Mouse (Mus musculus) CH12.LX (cell line): ENCODE results near the gene Dmrta2.

ENCODE experiments used
- CTCF ChIP-seq, 2 experiments: IDR thresholded peaks in 1 of 2; conservative IDR thresholded peaks in 1 of 2; 2 replicates each; pipeline ENCODE4 v1.5.1; 2011 to 2012; ENCODE audit warnings: low read depth in 2 of 2, low read length in 2 of 2, improper control_type of control experiment in 1 of 2, inconsistent platforms in 1 of 2, mild to moderate bottlenecking in 1 of 2, moderate library complexity in 1 of 2
- EP300 ChIP-seq: IDR thresholded peaks from 2 replicates; pipeline ENCODE4 v1.6.1; 2011; ENCODE audit warnings: low read length, improper control_type of control experiment
- KAT2A ChIP-seq: IDR thresholded peaks from 2 replicates; pipeline ENCODE4 v1.6.1; 2012; ENCODE audit warnings: low read length, improper control_type of control experiment, inconsistent platforms; ENCODE audit not compliant: insufficient replicate concordance
- MAZ ChIP-seq: IDR thresholded peaks from 2 replicates; pipeline ENCODE4 v1.6.1; 2012; ENCODE audit warnings: low read depth, mild to moderate bottlenecking, inconsistent platforms, low read length, improper control_type of control experiment, moderate library complexity
- POLR2AphosphoS2 ChIP-seq: IDR thresholded peaks from 2 replicates; pipeline ENCODE4 v1.6.1; 2011; ENCODE audit warnings: low read depth, low read length, improper control_type of control experiment
- SIN3A ChIP-seq: IDR thresholded peaks from 2 replicates; pipeline ENCODE4 v1.6.1; 2012; ENCODE audit warnings: low read length, improper control_type of control experiment, inconsistent platforms
- SMC3 ChIP-seq: IDR thresholded peaks from 2 replicates; pipeline ENCODE4 v1.6.1; 2011; ENCODE audit warnings: low read depth, low read length, improper control_type of control experiment
- USF2 ChIP-seq: conservative IDR thresholded peaks from 2 replicates; pipeline ENCODE4 v1.6.1; 2011; ENCODE audit warnings: low read depth, low read length, improper control_type of control experiment
- ZNF384 ChIP-seq: IDR thresholded peaks from 2 replicates; pipeline ENCODE4 v1.6.1; 2012; ENCODE audit warnings: low read depth, low read length, improper control_type of control experiment, inconsistent platforms

DNA sequence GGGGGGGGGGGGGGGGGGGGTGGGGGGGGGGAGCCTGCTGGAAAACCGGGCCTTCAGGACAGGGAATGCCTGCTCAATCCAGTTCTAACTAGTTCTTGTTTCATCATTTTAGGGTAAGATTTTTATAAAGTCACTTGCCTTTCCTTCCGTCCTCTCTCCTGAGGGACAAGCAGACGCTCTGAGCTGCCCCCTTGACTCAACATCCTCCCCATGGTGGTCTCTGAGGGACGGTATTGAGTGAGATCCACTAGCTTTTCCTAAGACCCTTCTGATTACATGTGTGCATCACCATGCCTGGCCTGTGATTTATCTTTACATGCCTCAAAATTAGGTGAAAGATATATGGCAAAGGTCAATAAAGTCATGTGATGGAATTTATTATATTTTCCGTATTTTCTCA lies 10.6 kb downstream of the Dmrta2 start:
- TF ChIP-seq SIN3A (no peak), CTCF (conservative IDR thresholded peaks at IDR 0.05 in 1 of 2, IDR thresholded peaks at IDR 0.05 in 1 of 2; ENCODE audit: low read depth in 2 of 2, low read length in 2 of 2) (no peak), KAT2A (no peak), USF2 (no peak), EP300 (no peak), MAZ (no peak), ZNF384 (no peak), SMC3 (no peak), POLR2AphosphoS2 (no peak)
